Mouse (Mus musculus) mouse embryonic stem cell (cell line): ENCODE results near the gene Zfp58.
"Not testable (repeated sequence)": the region's sequence is repeated elsewhere in the genome, so short reads cannot be mapped to it uniquely, and the experiment has no call there.

Experiments
- in situ Hi-C, 2 experiments: fragments of 300-500 bp; cut with MboI; formaldehyde crosslinking; loops; 1 replicate in 1 of 2; 3 replicates in 1 of 2; pipeline ENCODE4 v1.14.3; 2019 to 2020; ENCODE audit warnings: low sequenced_read_pairs in 2 of 2, low pct_unique_long_range_greater_than_20kb in 1 of 2, mixed read lengths in 1 of 2; ENCODE audit not compliant: unreplicated experiment in 1 of 2

The Zfp58 gene

DNA sequence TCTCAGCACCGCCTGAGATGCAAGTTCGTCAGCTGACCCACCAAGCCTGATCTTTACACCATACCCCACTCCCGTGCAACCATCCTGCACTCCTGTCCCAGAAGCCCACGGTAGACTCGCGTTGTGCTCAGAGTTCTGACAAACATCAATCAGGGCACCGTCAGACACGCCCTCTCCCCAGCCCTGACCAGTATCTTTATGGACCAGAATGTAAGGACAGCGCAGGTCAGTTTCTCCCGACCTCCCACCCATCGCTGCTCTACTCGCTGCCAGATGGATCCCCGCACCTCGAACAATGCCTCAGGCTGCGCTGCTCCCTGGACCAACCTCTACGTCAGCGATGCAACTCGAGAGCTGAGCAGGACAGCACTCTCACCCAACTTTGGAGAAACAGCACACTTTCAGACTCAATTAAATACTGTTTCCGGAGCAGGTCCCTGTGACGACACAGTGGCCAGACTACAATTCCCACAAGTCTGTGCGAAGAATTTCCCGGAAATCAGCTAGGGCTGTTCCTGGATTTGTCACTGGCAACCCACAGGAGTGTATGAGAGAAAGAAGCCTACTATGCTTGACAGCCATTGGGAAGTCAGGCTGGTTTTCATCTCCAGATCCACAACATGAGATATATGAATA, at the start of gene Zfp58:
Zfp58 (minus strand) TSS at position 472 of the 636 bp plus-strand sequence.
- in situ Hi-C loops: no loop called here

- in situ Hi-C loops: no loop called here
These were observed 45.6 kb upstream of the Zfp58 start for GRCm38 (mm10) chr13:67545941-67546340.

DNA sequence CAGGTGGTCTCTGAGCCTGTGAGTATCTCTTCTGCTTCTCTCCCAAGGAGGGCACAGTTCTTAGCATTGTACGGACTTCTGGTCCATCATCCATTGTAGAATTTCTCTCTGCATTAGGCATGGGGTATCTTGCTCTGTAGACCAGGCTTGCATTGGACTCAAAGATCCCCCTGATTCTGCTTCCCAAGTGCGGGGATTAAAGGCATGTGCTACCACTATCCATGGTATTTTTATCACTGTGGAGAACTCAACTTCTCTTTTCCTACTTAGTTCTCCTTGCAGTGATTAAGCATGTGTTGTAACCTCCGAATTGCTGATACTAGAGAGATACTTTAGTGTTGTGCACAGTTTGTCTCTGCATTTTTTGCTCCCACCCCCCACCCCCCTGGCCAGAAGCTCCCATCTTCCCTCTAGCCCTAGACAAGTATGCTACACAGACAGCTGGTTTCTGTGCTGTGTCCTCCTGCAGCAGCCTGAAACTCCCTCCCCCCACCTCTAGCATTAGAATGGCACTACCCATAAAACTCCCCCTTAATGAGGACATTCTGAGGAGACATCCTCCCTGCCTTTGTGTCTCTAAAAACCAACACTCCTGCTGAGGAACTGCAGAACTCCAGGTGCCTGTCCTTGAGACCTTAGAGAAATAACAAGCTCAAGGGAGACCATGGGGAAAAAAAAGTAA, 26.8 kb upstream of the Zfp58 start:
- in situ Hi-C loops: no loop called here

DNA sequence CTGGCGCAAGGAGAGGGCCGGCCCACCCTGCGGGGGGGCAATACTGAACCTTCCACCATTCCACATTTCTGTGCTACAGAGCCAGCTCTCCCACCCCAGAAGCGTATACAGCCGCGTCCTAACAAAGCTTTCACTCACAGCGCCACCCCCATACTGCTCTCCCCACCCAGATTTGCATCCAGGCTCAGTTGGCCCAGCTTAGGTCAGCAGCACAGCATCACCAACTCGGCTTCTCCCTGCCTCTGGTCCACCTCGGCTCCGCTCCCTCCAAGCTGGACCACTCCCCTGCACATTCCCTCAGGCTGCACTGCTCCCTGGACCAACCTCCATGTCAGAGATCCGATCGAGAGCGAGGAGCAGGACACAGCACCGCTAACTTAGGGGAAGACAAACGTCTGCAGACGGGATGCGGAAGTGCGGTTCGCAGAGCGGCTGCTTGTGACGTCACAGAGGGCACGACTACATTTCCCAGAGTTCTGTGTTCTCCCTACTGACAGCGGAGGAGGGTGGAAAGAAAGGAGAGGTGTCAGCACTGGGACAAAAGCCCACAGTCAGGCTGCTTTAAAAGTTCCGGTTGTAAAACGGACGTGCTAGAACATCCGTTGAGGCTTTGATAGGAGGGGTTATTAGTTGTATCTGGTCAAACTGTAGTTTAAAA, 25.5 kb upstream of the Zfp58 start, which contains the start of the genes Gm26965 and Zfp87:
Gm26965 (minus strand) TSS at position 399 of the 658 bp plus-strand sequence.
Zfp87 (minus strand) TSS at position 425 of the 658 bp plus-strand sequence.
- in situ Hi-C loops: no loop called here

- in situ Hi-C loops: no loop called here
These were observed 553 bp upstream of the Zfp58 start for GRCm38 (mm10) chr13:67500908-67501307.

DNA sequence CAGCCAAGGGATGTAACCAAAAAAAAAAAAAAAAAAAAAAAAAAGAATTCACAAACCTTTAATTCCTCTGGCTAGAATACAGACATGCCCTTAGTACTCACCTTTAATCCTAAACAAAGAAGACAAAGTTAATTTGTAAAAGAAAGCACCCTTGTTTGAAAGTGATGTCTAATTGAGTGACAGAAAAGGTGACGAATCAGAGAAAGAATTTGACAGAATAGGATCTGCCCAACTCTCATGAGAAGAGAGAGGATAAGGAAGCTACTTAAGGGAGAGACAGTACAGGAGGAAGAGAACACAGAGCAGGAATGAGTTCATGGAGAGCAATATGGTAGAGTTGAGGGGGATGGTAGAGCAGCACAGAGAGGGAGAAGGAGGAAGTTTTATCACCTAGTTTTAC, 4.7 kb downstream of the Zfp58 start:
- in situ Hi-C loops: no loop called here

GRCm38 (mm10) chr13:67484424-67484811, 15.9 kb downstream of the Zfp58 start:
- in situ Hi-C loops: no loop called here

DNA sequence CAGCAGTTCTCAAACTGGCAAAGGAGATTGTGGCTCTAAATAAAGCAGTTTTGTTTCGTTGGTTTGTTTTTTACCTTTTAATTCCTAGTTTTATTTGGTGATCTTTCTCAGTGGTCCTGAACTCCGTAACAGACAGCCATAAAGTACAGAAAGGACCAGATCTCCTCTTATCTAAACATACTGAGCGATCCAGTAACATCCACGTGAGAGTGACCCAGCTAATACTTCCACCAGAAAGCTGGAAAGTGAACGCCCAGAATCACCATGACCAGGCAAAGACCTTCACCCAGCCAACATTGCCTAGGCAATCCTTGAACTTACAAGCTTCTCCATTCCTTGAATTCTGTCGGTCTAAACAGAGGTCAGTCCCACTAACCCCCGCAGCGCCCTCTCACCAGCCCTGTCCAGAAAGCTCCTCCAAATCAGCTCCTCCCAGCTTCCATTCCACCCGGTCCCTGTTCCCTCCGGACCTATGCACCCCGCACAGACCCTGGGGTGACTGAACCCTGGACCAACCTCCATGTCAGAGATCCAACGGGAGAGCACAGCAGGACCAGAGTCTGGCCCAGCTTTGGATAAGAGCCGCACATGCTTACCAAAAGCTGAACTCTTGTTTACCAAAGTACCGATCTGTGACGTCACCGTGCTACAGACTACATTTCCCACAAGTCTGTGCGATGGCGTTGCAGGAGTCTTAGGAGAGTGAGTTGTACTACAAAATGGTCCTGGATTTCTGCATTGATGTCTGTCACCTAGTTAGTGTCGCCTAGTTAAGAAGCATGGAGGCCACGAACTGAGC, 16.5 kb downstream of the Zfp58 start, which contains the start of gene Zfp874b:
Zfp874b (minus strand) TSS at position 634 of the 799 bp plus-strand sequence.
- in situ Hi-C loops: no loop called here

DNA sequence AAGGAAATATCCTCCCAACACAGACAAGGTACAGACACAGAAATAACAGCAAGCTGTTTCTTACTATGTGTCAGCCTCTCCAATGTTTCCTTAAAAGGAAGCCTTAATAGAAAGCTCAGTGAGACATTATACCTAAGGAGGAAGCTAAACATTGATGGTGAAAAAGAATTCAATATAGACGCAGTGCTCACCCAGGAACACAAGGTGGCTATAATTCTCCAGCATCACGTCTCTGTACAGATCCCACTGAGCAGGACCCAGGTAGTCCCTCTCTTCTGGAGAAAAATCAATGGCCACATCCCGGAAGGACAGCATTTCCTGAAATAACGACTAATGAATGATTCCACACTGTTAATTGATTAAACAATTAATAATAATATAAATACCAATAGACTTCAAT, 18.8 kb downstream of the Zfp58 start:
- in situ Hi-C loops: no loop called here

GRCm38 (mm10) chr13:67469274-67469673, 31.1 kb downstream of the Zfp58 start:
- in situ Hi-C loops: no loop called here

DNA sequence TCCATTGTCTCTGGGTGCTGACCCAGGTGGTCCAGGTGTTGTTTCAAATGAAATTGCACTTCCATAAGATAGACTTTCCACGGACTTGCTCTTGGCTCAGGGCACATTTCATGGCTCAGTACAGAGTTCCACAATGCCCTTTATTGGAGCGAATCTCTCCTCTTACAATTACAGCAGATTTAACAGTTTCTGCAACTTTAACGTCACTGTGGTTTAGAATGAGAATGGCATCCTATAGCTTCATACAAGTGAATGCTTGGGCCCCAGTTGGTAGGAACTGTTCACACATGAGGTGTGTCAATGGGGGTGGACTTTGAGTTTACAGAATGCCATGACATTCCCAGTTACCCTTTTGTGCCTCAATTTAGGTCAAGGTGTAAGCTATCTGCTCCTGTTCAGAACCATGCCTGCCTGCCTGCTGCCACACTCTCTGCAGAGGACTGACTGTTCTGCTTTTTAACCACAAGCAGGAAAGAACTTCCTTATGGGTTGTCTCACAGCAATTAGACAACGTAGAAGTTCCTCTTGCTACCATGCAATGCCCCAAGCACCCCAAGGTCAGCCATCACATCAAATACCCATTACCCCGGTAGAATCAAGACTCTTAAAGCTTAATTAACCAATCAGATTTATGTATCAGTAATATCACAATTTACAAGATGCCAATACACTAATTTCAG, 36.7 kb downstream of the Zfp58 start:
- in situ Hi-C loops: not testable (repeated sequence)

DNA sequence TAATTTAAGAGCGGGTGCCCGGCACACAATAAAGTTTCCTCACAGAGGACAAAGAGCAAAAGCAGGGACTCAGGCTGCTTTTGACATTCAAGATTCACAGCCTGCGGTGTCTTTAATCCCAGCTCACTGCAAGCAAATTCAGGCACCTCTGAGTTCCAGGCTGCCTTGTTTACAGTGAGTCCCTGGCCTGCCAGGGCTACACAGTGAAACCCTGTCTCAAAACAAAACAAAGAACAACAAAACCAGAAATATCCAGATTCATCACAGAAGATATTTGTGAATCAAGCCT, 48.4 kb downstream of the Zfp58 start:
- in situ Hi-C loops: no loop called here

DNA sequence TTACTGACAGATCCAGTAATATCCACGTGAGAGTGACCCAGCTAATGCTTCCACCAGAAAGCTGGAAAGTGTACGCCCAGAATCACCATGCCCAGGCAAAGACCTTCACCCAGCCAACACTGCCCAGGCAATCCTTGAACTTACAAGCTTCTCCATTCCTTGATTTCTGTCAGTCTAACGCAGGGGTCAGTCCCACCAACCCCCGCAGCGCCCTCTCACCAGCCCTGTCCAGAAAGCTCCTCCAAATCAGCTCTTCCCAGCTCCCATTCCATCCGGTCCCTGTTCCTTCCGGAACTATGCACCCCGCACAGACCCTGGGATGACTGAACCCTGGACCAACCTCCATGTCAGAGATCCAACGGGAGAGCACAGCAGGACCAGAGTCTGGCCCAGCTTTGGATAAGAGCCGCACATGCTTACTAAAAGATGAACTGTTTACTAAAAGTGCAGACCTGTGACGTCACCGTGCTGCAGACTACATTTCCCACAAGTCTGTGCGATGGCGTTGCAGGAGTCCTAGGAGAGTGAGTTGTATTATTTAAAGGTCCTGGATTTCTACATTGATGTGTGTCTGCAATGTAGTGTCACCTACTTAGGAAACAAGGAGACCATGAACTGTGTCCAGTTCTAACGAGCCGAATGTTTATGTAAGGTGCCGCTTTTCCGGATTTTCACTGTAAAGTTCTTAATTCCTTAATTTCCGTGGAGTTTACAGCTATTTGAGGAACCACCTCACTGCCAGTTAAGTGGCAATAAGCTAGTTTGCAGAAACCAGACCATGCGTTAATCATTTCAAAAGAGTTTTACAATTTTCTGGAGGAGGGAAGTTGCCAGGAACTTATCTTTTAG, 49.0 kb downstream of the Zfp58 start, which contains the start of gene Zfp874a:
Zfp874a (minus strand) TSS at position 453 of the 849 bp plus-strand sequence.
- in situ Hi-C loops: no loop called here
